Mouse (Mus musculus) monocyte, adult 2 months (primary cell): ENCODE results near the gene Copz2.
A peak's percentile ranks its signal among the peaks of the same experiment; 100 is the strongest.
"Not testable (repeated sequence)": the region's sequence is repeated elsewhere in the genome, so short reads cannot be mapped to it uniquely, and the experiment has no call there.

ENCODE experiments used
- DNase-seq, 2 experiments: peaks; one replicate each; pipeline ENCODE4 v3.0.0; 2022; ENCODE audit warnings: low spot score in 2 of 2, low read depth in 1 of 2

Gene Copz2

GRCm38 (mm10) chr11:96828881-96829280 is 20.8 kb upstream of the Copz2 start:
- no peak for DNase-seq

GRCm38 (mm10) chr11:96829403-96829812 is 20.3 kb upstream of the Copz2 start:
- DNase-seq = peak; percentile 42 to 58

- DNase-seq = peak; percentile 95 to 96
Measured at GRCm38 (mm10) chr11:96829813-96830538, 19.7 kb upstream of the Copz2 start, which contains the start of gene Nfe2l1. Gene Nfe2l1, minus strand, starts transcription at chr11:96829968.

GRCm38 (mm10) chr11:96830539-96831216 is 19.0 kb upstream of the Copz2 start:
- DNase-seq = no peak

GRCm38 (mm10) chr11:96831516-96831915 is 18.2 kb upstream of the Copz2 start:
- no peak for DNase-seq

- DNase-seq = no peak
Measured at GRCm38 (mm10) chr11:96832541-96832940, 17.1 kb upstream of the Copz2 start.

- DNase-seq = peak in 1 of 2 experiments; percentile 23
Measured at GRCm38 (mm10) chr11:96832973-96833372, 16.7 kb upstream of the Copz2 start.

- no peak for DNase-seq
Measured at GRCm38 (mm10) chr11:96834127-96834526, 15.5 kb upstream of the Copz2 start.

GRCm38 (mm10) chr11:96837298-96837697 is 12.4 kb upstream of the Copz2 start:
- DNase-seq = no peak

- DNase-seq = no peak
Measured at GRCm38 (mm10) chr11:96838341-96838740, 11.3 kb upstream of the Copz2 start.

GRCm38 (mm10) chr11:96839428-96839827 is 10.2 kb upstream of the Copz2 start:
- DNase-seq = no peak

GRCm38 (mm10) chr11:96839877-96840276 is 9.8 kb upstream of the Copz2 start:
- DNase-seq = no peak

GRCm38 (mm10) chr11:96840290-96840689 is 9.4 kb upstream of the Copz2 start:
- no peak for DNase-seq

- DNase-seq = no peak
Measured at GRCm38 (mm10) chr11:96843627-96844026, 6.0 kb upstream of the Copz2 start.

- no peak for DNase-seq
Measured at GRCm38 (mm10) chr11:96847240-96847639, 2.4 kb upstream of the Copz2 start.

GRCm38 (mm10) chr11:96848694-96849093 is 976 bp upstream of the Copz2 start:
- no peak for DNase-seq

- not testable (repeated sequence) for DNase-seq
Measured at GRCm38 (mm10) chr11:96849145-96849544, 525 bp upstream of the Copz2 start.

GRCm38 (mm10) chr11:96857446-96857845 is 7.8 kb downstream of the Copz2 start:
- no peak for DNase-seq

GRCm38 (mm10) chr11:96859635-96860034 is 10.0 kb downstream of the Copz2 start:
- no peak for DNase-seq

- peak in 1 of 2 experiments; percentile 52 for DNase-seq
Measured at GRCm38 (mm10) chr11:96860564-96860963, 10.9 kb downstream of the Copz2 start.

GRCm38 (mm10) chr11:96861446-96861845 is 11.8 kb downstream of the Copz2 start:
- DNase-seq = no peak

- DNase-seq = peak; percentile 87 to 93
Measured at GRCm38 (mm10) chr11:96861878-96862289, 12.2 kb downstream of the Copz2 start.
